ENCODE assay signal across 24 mouse cellular contexts in the genomic region with DNA sequence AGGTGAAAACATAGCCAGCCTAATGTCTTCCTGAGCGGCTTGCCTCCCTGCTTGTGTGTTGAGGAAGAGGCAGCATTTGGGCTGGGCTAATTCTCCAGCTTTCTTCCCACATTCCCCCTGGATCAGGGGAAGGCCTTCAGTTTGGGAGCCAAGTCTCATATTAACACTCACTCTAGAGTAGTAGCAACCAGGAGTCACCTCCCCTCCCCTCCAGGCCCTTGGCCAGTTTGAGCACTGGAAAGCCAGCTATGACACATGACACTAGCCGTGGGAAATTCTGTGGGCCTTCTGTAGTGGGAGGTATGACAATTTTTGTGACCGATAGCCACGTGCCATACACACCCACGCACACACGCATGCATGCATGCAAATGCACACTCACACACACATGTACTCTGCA. TPM values are rescaled to one million over a fixed set of nuclear protein-coding genes. Genes with fewer than 3 reads are reported as not detected.
"Had no signal": no experiment of that assay in that cellular context is flagged by ENCODE, and none has a peak within 500 bp of the region (broad histone marks: within the 10 kb centered on the region; RNA-seq: fewer than 3 reads in every experiment).

No protein-coding gene starts in this region.

- H3K4me3 ChIP-seq: liver, embryonic 13.5 days; liver, embryonic 15.5 days; lung, embryonic 15.5 days; megakaryocyte, embryonic 14.5 days; midbrain, embryonic 13.5 days; midbrain, embryonic 15.5 days; neural tube, embryonic 12.5 days had no signal

- H3K9ac ChIP-seq: liver, embryonic 13.5 days; liver, embryonic 15.5 days; liver, postnatal 0 days; lung, embryonic 15.5 days; midbrain, embryonic 13.5 days; midbrain, embryonic 15.5 days; neural tube, embryonic 12.5 days had no signal

- DNase-seq: liver; liver, embryonic 13.5 days; liver, postnatal 0 days; right cerebral cortex, postnatal 14 days; thymus, adult 2 months; thymus, postnatal 25 days; thymus, postnatal 4 days had no signal

- H3K36me3 ChIP-seq: liver, embryonic 13.5 days; lung, embryonic 15.5 days; midbrain, embryonic 13.5 days; midbrain, embryonic 15.5 days; neural tube, embryonic 12.5 days had no signal

- H3K4me2 ChIP-seq: liver, embryonic 11.5 days; liver, embryonic 13.5 days; liver, embryonic 15.5 days; lung, embryonic 15.5 days; midbrain, embryonic 11.5 days; midbrain, embryonic 13.5 days; midbrain, embryonic 15.5 days; neural tube, embryonic 12.5 days had no signal

- H3K27ac ChIP-seq: liver, embryonic 13.5 days; lung, embryonic 15.5 days; macrophage; midbrain, embryonic 13.5 days; midbrain, embryonic 15.5 days; neural tube, embryonic 12.5 days had no signal

- ATAC-seq: liver, postnatal 0 days; midbrain, embryonic 13.5 days; midbrain, embryonic 15.5 days had no signal

- H3K4me1 ChIP-seq: midbrain, embryonic 13.5 days; midbrain, embryonic 15.5 days; neural tube, embryonic 12.5 days had no signal

- H3K9me3 ChIP-seq: liver, embryonic 13.5 days; liver, embryonic 15.5 days; lung, embryonic 15.5 days; megakaryocyte, embryonic 14.5 days; midbrain, embryonic 13.5 days; midbrain, embryonic 15.5 days; neural tube, embryonic 12.5 days had no signal

- H3K27me3 ChIP-seq: liver, embryonic 13.5 days; liver, embryonic 15.5 days; lung, embryonic 15.5 days; midbrain, embryonic 13.5 days; midbrain, embryonic 15.5 days; neural tube, embryonic 12.5 days had no signal

RNA-seq across cellular contexts. Expression of a gene that starts 17.6 kb away (rescaled TPM):
- total RNA-seq: megakaryocyte progenitor cell, adult 5-6 weeks; monocyte, adult 5-6 weeks; neutrophil, adult 5-6 weeks had no signal
- polyA plus RNA-seq: macrophage had no signal

RNA-seq across cellular contexts. Expression of a gene that starts 19.7 kb away (rescaled TPM):
- total RNA-seq: megakaryocyte progenitor cell, adult 5-6 weeks; midbrain, postnatal 0 days; monocyte, adult 5-6 weeks; neutrophil, adult 5-6 weeks had no signal
- polyA plus RNA-seq: macrophage; midbrain, embryonic 11.5 days; midbrain, embryonic 13.5 days; midbrain, embryonic 15.5 days; midbrain, postnatal 0 days; neural tube, embryonic 12.5 days had no signal

RNA-seq across cellular contexts. Expression of a gene that starts 27.0 kb away (rescaled TPM):
- total RNA-seq: monocyte, adult 5-6 weeks had no signal
- polyA plus RNA-seq: macrophage had no signal

RNA-seq across cellular contexts. Expression of a gene that starts 37.1 kb away (rescaled TPM):
- total RNA-seq: megakaryocyte progenitor cell, adult 5-6 weeks; midbrain, postnatal 0 days; monocyte, adult 5-6 weeks; neutrophil, adult 5-6 weeks had no signal
- polyA plus RNA-seq: macrophage; midbrain, embryonic 11.5 days; midbrain, embryonic 13.5 days; midbrain, embryonic 15.5 days; midbrain, postnatal 0 days; neural tube, embryonic 14.5 days; stomach, embryonic 14.5 days; testis, adult 2 months; urinary bladder, adult 2 months had no signal
